Mouse (Mus musculus): ENCODE measurements around the gene Ms4a1. TPM values are rescaled to one million over a fixed set of nuclear protein-coding genes. Genes with fewer than 3 reads are reported as not detected.
"Not testable (repeated sequence)": the region's sequence is repeated elsewhere in the genome, so short reads cannot be mapped to it uniquely, and the experiment has no call there.

Gene Ms4a1
- polyA plus RNA-seq (2012; rRNA removed) = 2.6 and 2.8 TPM in 2 replicates

GRCm38 (mm10) chr19:11266052-11266845, at the start of gene Ms4a1:
Gene Ms4a1, minus strand, starts transcription at chr19:11266241.
- DNase-seq (ENCODE audit: low read depth, low spot score) = no peak
- WGBS = 87% methylated on average over 8 of the region's 8 CpGs

GRCm38 (mm10) chr19:11314354-11314753, 48.3 kb upstream of the Ms4a1 start, which contains the start of gene Ms4a14:
Gene Ms4a14, minus strand, starts transcription at chr19:11314454.
- 71% methylated on average over 1 of the region's 1 CpGs for WGBS

GRCm38 (mm10) chr19:11308888-11309287, 42.8 kb upstream of the Ms4a1 start:
- DNase-seq (ENCODE audit: low read depth, low spot score) = no peak

More at GRCm38 (mm10) chr19:11314354-11314753, 48.3 kb upstream of the Ms4a1 start, which contains the start of gene Ms4a14:
- DNase-seq (ENCODE audit: low read depth, low spot score) = no peak

- 72% methylated on average over 4 of the region's 4 CpGs for WGBS
- not testable (repeated sequence) for DNase-seq (ENCODE audit: low read depth, low spot score)
Observed at GRCm38 (mm10) chr19:11299529-11299928, 33.5 kb upstream of the Ms4a1 start.

DNA sequence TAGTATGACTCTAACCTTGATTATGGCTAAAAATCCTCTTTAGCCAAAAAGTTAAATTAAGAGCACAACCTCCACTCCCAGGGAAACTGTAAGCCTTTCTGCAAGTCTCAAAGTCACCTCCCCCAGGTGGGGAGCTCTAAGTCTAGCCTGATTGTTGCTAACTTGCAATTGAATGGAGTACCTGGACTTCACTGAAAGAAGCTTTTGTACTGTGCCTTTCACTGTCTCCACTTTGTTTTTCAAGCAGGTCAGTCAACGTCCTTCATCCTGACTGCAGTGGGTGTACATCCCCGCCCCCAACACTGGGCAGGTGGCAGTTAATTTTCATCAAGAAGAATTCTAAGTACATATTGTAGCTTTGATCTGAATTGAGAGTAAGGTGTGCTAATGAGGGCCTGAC, 32.9 kb upstream of the Ms4a1 start:
- DNase-seq (ENCODE audit: low read depth, low spot score) = no peak
- 77% methylated on average over 2 of the region's 2 CpGs for WGBS

DNA sequence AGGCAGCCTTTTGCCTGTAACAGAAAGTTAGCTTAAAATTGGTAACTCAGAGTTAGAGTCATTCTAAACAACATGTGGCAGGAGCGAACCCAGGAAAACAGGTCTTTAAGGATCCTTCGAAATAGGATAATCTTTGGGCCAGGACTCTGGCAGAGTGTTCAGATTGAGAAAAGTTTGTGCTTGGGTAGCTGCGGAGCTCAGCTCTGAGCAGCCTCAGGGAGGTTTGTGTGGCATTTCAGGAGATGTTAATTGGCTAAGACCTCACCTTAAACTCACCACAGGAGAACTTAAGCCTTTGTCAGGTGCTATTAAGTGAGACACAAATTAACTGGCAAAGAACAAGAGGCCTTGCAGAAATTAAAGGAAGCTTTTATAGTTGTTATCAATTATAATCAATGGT, 27.6 kb upstream of the Ms4a1 start:
- DNase-seq (ENCODE audit: low read depth, low spot score) = not testable (repeated sequence)
- whole genome bisulfite sequencing = 35% methylated on average over 3 of the region's 3 CpGs

DNA sequence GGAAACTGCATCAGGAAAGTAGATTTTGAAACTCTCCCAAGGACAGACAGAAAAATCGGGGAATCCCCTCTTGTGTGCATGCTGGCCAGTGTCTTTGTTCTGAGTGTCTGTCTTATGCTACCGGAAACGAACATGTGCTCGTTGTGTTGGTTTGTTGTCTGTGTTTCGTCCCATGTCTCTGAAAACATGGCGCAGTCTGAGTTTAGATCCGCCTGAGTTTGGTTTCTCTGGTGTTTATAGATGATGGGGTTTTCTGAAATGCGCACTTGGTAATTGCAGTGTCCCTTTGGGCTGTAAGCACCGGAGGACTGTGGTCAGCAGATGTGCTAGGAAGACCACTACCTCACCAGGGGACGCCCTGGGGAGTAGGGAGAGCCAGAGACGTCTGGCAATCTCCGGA, 26.9 kb upstream of the Ms4a1 start:
- DNase-seq (ENCODE audit: low read depth, low spot score) = no peak
- 12% methylated on average over 12 of the region's 12 CpGs for WGBS

DNA sequence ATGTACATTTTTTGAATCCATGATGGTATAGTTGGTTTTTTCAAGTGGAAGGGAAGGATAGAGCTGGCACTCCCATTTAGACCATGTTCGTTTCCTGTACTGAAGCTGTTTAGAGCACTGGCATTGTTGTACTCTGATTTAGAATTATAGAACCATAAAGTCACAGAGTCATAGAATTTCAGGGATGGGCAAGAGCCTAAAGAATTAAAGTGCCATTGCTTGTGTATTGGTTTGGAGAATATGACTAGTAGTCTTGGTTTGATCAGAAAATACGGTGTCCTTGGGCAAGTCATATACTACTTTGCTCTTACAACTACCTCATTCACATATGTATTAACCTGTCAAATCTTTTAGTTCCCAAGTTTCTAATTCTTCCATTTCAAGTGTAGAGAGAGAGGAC, 17.7 kb upstream of the Ms4a1 start, which contains the start of gene Ms4a5:
Gene Ms4a5 (minus strand): TSS at position 101 of the 400 bp plus-strand sequence.
- no peak for DNase-seq (ENCODE audit: low read depth, low spot score)
- WGBS = 61% methylated on average over 2 of the region's 2 CpGs

DNA sequence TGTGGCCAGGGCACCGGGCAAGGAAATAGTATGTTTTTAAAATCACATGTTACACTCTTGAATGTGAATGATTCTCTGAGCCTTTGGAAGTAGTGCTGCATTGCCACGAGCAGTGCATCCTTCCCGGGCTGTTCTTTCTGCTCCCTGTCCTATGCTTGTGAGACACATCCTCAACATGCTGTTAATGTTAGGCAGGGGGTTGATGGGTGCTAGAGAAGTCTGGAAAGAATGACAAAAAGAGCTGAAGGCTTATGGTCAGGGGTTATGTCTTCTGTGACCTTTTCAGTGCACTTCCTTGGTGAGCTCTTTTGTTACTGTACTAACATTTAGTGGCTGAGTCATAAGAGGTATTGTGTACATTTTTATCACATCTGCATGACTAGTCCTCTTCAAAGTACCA, 14.2 kb upstream of the Ms4a1 start:
- DNase-seq (ENCODE audit: low read depth, low spot score) = no peak
- WGBS = 76% methylated on average over 3 of the region's 3 CpGs

DNA sequence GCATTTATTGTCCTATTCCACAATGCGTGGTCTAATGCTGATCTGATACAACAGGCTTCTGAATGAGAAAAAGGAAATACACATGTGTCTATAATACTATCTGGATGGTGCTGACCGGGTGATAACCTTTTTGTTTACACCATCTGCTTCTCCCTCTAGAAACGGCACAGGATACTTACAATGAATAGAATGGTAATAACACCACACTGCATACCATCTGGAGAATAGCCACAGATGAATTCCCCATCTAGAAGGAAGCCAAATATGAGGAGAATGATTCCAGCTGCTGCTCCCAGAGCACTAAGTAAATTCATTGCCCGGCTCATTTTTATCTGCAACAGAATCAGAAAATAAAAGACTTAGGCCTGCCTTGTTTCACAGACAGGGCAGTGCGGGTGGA, 10.4 kb upstream of the Ms4a1 start:
- no peak for DNase-seq (ENCODE audit: low read depth, low spot score)

DNA sequence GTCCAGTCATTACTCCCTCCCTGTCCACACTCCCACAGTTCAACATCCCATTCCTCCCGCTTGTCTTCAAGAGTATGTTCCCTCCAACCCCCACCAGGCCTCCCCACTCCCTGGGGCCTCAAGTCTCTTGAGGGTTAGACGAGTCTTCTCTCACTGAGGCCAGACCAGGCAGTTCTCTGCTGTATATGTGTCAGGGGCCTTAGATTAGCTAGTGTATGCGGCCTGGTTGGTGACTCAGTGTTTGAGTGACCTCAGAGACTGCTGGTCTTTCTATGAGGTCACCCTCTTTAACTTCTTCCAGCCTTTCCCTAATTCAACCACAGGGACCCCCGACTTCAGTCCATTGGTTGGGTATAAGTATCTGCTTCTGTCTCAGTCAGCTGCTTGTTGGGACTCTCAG, 915 bp upstream of the Ms4a1 start:
- no peak for DNase-seq (ENCODE audit: low read depth, low spot score)
- 77% methylated on average over 4 of the region's 4 CpGs for WGBS

More for the DNA sequence above, 10.4 kb upstream of the Ms4a1 start:
- 31% methylated on average over 5 of the region's 5 CpGs for WGBS

DNA sequence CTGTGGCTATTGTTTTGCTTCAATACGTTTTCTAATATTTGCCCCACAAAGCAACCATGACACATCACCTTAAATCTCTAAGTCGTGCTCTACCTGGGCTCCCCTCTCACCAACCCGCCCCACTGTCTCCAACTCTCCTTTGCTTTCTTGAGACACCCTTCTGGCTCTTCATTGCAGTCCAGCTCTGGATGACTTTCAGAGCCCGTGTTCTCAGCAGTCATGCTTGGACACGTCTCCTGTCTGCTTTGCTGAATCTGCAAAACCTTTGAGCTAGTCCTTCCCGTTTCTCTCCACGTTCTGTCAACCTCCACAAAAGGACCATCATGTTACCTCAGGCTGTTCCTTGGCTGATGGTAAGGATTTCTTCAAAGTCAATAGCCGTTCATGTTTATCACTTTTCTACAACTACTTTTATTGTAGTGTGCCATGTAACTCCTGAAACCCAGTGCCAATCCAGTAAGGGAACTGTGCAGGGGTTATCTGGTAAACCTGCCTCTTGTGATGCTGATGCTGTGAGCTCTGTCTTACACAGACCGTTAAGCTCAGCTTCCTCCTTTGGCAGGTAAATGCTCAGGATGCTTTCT, 1.3 kb downstream of the Ms4a1 start:
- DNase-seq (ENCODE audit: low read depth, low spot score) = no peak
- 76% methylated on average over 9 of the region's 9 CpGs for WGBS

GRCm38 (mm10) chr19:11263549-11263948, 2.5 kb downstream of the Ms4a1 start:
- 58% methylated on average over 3 of the region's 3 CpGs for WGBS
- no peak for DNase-seq (ENCODE audit: low read depth, low spot score)

- DNase-seq (ENCODE audit: low read depth, low spot score) = not testable (repeated sequence)
- 64% methylated on average over 4 of the region's 4 CpGs for WGBS
Observed at GRCm38 (mm10) chr19:11262932-11263331, 3.1 kb downstream of the Ms4a1 start.

DNA sequence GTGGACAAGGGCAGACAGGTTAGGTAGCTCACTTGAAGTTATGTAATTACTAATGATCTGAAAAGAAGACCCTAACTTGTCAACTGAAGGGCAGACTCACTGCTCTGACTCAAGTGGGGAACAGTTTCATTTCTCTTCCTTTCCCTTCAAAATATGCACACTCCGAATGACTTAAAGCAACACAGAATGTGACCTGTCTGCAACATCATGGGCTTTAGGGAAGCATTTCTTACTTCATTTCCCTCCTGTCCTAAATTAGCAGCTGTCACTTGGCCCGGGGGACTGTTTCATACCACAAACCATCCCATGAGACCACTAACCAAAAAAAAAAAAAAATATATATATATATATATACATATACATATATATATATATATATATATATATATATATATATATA, 4.5 kb downstream of the Ms4a1 start:
- WGBS = 73% methylated on average over 2 of the region's 2 CpGs
- no peak for DNase-seq (ENCODE audit: low read depth, low spot score)

DNA sequence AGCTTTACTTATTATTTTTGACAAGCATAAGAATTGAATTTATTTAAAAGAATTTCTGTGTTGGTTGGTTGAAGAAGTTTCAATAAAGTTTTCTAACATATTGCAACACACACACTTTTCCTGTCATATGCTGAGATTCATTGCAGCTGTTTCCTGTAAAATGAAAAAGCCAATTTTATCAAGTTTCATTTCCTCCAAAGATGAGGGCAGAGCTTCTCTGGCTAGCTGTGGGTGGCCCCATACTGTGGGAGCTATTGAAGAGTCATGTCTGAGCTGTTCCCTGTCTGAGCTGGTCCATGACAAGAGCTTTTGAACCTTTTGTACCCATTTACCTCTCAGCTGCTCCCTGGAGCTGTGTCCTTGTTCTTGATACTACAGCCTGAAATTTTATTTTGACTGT, 21.8 kb downstream of the Ms4a1 start:
- no peak for DNase-seq (ENCODE audit: low read depth, low spot score)

DNA sequence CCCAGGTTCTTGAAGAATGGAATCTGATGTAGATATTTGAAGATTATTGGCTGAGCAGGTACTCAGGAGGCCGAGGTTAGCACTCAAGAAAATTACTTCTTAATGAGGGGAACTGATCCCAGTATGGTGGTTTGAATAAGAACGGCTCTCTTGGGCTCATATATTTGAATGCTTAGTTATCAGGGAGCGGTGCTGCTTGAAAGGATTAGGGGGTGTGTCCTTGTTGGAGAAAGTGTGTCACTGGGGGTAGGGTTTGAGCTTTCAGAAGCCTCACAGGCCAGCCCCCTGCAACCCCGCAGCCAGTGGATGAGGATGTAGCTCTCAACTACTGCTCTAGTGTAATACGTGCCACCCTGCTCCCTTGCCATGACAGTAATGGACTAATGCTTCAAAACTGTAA, 23.5 kb downstream of the Ms4a1 start:
- 84% methylated on average over 5 of the region's 5 CpGs for WGBS
- no peak for DNase-seq (ENCODE audit: low read depth, low spot score)

DNA sequence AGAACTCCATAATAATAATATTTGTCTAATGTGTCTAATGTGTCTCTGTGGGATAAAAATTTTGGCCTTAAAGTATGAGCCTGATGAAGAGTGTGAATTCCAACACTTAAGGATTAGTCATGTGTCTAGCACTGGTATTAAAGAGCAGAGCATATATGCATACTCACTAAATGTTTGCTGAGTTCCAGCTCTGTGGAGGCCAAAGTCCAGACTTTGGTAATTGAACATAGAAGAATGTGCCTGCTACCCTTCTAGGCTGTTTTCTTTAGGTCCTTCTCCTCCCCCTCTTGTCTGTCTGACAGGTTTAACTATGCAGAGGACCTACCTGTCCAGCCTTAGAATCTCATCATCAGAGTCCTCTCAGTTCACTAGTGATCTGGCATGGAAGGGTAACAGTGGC, 30.2 kb downstream of the Ms4a1 start:
- DNase-seq (ENCODE audit: low read depth, low spot score) = peak; percentile 56

- peak; percentile 88 for DNase-seq (ENCODE audit: low read depth, low spot score)
- 17% methylated on average over 5 of the region's 5 CpGs for WGBS
Observed at GRCm38 (mm10) chr19:11234921-11235735, 30.9 kb downstream of the Ms4a1 start.

DNA sequence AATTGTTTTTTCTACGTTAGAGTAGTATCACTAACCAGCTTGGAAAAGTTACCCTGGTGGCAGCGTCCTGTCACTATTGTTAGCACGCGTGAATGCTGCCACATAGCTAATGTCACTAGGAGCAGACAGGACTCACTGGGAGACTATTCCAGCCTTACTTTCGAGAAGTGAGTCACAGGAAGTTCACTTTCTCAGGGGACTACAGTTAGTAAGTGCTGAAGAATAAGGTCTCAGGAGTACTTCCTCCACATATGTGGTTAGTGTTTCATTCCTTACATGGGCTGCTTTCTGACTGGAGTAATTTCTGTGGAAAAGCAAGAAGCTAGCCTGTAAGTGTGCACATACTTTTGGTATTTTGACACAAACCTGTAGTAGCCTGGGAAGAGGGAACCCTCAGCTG, 31.8 kb downstream of the Ms4a1 start:
- WGBS = 80% methylated on average over 5 of the region's 5 CpGs

More for the DNA sequence above, 31.8 kb downstream of the Ms4a1 start:
- no peak for DNase-seq (ENCODE audit: low read depth, low spot score)
